Mouse (Mus musculus) liver, postnatal 0 days (tissue): ENCODE measurements at regions not wholly inside any gene's neighbourhood (a gene's known extent, or its start where the extent isn't known, plus 50 kb on each side); places are given as distances from the start of the nearest gene placed in this dataset.

Experiments used
- ATAC-seq: fragments of 200-750 bp; cut with Nextera tagmentation; 2 replicates; pipeline ENCODE4 v1.8.0; 2017; ENCODE audit warnings: mild to moderate bottlenecking, moderate library complexity
- DNase-seq: peaks from one replicate; pipeline ENCODE4 v3.0.0-alpha.2; 2016
- H3K27ac ChIP-seq: fragments of 300-500 bp; sonication (generic); 2 replicates; pipeline ENCODE4 v1.5.1; 2014; ENCODE audit warnings: antibody characterized with exemption, moderate library complexity, mild to moderate bottlenecking, low read depth
- H3K27me3 ChIP-seq: fragments of 300-500 bp; sonication (generic); 2 replicates; pipeline ENCODE4 v1.6.1; 2014; ENCODE audit warnings: low read length, control low read depth, mixed read lengths; ENCODE audit not compliant: insufficient read depth
- H3K36me3 ChIP-seq: fragments of 300-500 bp; sonication (generic); replicated peaks from 2 replicates; pipeline ENCODE4 v1.6.1; 2014; ENCODE audit warnings: mild to moderate bottlenecking, control low read depth, low read length, moderate library complexity, mixed read lengths; ENCODE audit not compliant: insufficient read depth
- H3K4me1 ChIP-seq: fragments of 300-500 bp; sonication (generic); 2 replicates; pipeline ENCODE4 v1.6.1; 2014; ENCODE audit warnings: antibody characterized with exemption, mild to moderate bottlenecking, control low read depth; ENCODE audit not compliant: insufficient read depth
- H3K4me2 ChIP-seq: fragments of 300-500 bp; sonication (generic); 2 replicates; pipeline ENCODE4 v1.6.1; 2014; ENCODE audit warnings: low read depth, mild to moderate bottlenecking, low read length, moderate library complexity, mixed read lengths
- H3K4me3 ChIP-seq: fragments of 300-500 bp; sonication (generic); 2 replicates; pipeline ENCODE4 v1.5.1; 2014; ENCODE audit warnings: low read depth, low read length
- H3K9ac ChIP-seq: fragments of 300-500 bp; sonication (generic); replicated peaks from 2 replicates; pipeline ENCODE4 v1.6.1; 2014; ENCODE audit warnings: mild to moderate bottlenecking, moderate library complexity
- H3K9me3 ChIP-seq: fragments of 300-500 bp; sonication (generic); 2 replicates; pipeline ENCODE4 v1.6.1; 2016; ENCODE audit warnings: mild to moderate bottlenecking, control low read depth, low read length, mixed read lengths
- CTCF ChIP-seq: sonication (generic); IDR thresholded peaks from 2 replicates; pipeline ENCODE4 v1.5.1; 2016; ENCODE audit warnings: antibody characterized with exemption, low read depth
- EP300 ChIP-seq: IDR thresholded peaks from 2 replicates; pipeline ENCODE4 v1.6.1; 2016; ENCODE audit warnings: antibody characterized with exemption, low read depth, mild to moderate bottlenecking
- WGBS: fragments of 180-500 bp; shearing (Covaris S2); extraction: QIAGEN DNeasy Blood & Tissue Kit; methylation state at CpG from one replicate; pipeline ENCODE4 v1.1.7; 2014; ENCODE audit not compliant: insufficient replicate concordance; 5-methylcytosine and 5-hydroxymethylcytosine counted together

DNA sequence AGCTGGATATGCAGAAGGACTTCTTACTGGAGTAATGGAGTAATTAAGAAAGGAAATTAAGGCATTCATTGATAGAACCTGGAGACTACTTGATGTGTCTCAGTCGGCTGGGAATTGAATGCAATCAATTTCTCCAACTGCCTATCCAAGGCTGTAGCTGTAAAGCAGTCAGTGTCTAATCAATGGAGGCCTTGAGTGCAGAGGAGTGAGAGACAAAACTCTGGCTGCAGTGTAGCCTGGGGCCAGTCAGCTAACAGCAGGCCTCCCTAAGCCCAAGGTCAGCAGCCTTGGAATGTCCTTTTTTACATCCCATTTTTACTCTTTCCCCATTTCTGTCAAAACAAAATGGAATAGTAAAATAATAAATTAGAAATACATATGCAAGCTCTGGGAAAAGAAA lies 80.0 kb upstream of the Brinp1 start:
- no peak overlapping the region for H3K9ac ChIP-seq
- no peaks in the 10 kb centered on the region for H3K9me3 ChIP-seq
- ATAC-seq, result no peak
- no peak for TF ChIP-seq EP300
- TF ChIP-seq CTCF, result no peak
- no peak overlapping the region for H3K4me3 ChIP-seq
- no peak for DNase-seq
- H3K27ac ChIP-seq, result no peak overlapping the region
- 74% methylated on average over 1 of the region's 1 CpGs for WGBS
- H3K36me3 ChIP-seq, result no peaks in the 10 kb centered on the region
- H3K27me3 ChIP-seq, result no peaks in the 10 kb centered on the region
- H3K4me2 ChIP-seq, result no peak overlapping the region
- no peaks in the 10 kb centered on the region for H3K4me1 ChIP-seq

DNA sequence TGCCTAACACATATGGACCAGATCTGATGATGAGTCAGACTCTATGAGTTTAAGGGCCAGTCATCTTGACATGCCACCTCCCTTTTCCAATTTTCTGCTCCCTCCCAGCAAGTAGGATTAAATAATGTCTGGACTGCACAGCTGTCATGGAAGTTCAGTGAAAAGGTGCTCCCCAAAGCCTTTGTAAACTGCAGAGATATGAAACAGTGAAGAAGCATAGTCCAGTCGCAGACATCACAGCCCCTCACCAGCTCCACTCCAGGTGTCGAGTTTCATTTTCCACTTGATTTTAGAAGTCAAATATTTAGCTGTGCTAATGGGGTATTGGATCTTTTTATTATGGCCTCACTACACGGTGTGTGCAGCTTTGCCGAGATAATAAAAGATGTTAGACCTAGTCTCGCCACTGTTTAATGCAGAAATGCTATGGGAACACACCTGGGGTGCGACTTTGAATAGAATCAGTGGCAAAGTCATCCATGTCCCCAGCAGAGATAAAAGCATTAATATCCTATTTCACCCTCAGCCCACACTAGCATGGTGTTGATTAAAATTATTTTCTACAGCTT lies 66.0 kb upstream of the Brinp1 start:
- no peak for DNase-seq
- no peaks in the 10 kb centered on the region for H3K4me1 ChIP-seq
- H3K4me2 ChIP-seq, result no peak overlapping the region
- no peaks in the 10 kb centered on the region for H3K27me3 ChIP-seq
- H3K9ac ChIP-seq, result no peak overlapping the region
- TF ChIP-seq EP300 (no peak), CTCF (no peak)
- no peaks in the 10 kb centered on the region for H3K9me3 ChIP-seq
- no peak for ATAC-seq
- 62% methylated on average over 6 of the region's 6 CpGs for WGBS
- no peaks in the 10 kb centered on the region for H3K36me3 ChIP-seq
- H3K27ac ChIP-seq, result no peak overlapping the region
- no peak overlapping the region for H3K4me3 ChIP-seq

GRCm38 (mm10) chr4:69015396-69015795 lies 61.2 kb upstream of the Brinp1 start:
- 44% methylated on average over 2 of the region's 2 CpGs for WGBS
- no peak overlapping the region for H3K4me2 ChIP-seq
- H3K4me3 ChIP-seq, result no peak overlapping the region
- H3K27ac ChIP-seq, result no peak overlapping the region
- TF ChIP-seq CTCF, result no peak
- TF ChIP-seq EP300, result no peak
- no peaks in the 10 kb centered on the region for H3K4me1 ChIP-seq
- ATAC-seq (no peak), DNase-seq (no peak)
- no peaks in the 10 kb centered on the region for H3K9me3 ChIP-seq
- no peaks in the 10 kb centered on the region for H3K27me3 ChIP-seq
- H3K9ac ChIP-seq, result no peak overlapping the region
- H3K36me3 ChIP-seq, result no peaks in the 10 kb centered on the region
